Mouse (Mus musculus) spleen, postnatal 4 days (tissue): ENCODE measurements at regions not wholly inside any gene's neighbourhood (a gene's known extent, or its start where the extent isn't known, plus 50 kb on each side); places are given as distances from the start of the nearest gene placed in this dataset.

Experiments used
- DNase-seq, 2 experiments: peaks; one replicate each; pipeline ENCODE4 v3.0.0; 2022; ENCODE audit warnings: low spot score in 2 of 2

- DNase-seq = no peak
Measured at GRCm38 (mm10) chr4:153227680-153228420, 254.8 kb downstream of the Ajap1 start.

DNA sequence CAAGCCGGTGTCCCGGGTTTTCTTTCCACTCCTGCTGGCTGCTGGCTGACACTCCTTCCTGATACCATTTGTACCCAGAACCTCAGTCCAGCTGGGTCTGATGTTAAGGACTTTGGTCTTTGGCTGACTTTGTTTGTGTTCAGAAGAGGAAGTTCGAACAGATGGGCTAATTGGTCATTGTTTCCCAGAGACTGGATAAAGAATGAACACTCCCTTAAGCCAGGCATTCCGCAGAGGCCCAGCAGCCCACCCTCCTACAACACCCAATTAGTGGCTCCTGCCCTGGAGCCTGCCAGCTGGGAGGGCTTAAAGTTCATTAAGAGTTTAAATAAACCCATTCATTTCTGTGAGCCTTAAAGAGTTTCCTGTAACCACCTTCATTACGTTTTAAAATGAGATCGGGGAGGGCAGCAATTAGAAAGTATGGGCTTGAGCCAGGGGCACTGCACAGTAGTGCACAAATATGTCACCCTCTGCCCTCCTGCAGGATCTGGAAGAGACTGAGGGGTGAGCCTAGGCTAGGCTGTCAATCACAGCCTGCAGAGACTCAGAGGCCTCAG lies 257.9 kb downstream of the Ajap1 start:
- DNase-seq = no peak

DNA sequence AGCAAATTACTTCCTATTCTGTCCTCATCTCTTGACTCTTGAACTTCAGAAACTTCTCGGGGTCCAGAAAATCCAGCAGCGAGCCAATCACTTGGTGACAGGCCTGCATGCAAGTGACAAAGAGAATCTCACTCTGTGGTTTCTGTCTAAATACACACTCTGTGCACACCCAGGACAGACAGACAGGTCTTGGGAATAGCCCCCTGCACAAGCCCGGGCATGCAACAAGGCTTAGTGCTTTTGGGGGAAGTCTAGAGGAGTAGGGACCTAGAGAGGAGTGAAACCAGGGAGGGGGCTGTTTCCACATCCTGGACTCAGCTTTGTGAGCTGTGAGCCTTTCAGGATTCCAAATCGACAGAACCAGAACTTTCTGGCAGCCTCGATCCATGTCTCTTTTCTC lies 259.6 kb downstream of the Ajap1 start:
- no peak for DNase-seq

GRCm38 (mm10) chr4:153220485-153220884 lies 262.1 kb downstream of the Ajap1 start:
- DNase-seq = no peak

GRCm38 (mm10) chr4:153220074-153220473 lies 262.5 kb downstream of the Ajap1 start:
- DNase-seq = no peak

GRCm38 (mm10) chr4:153217541-153217980 lies 265.1 kb downstream of the Ajap1 start:
- DNase-seq = no peak

DNA sequence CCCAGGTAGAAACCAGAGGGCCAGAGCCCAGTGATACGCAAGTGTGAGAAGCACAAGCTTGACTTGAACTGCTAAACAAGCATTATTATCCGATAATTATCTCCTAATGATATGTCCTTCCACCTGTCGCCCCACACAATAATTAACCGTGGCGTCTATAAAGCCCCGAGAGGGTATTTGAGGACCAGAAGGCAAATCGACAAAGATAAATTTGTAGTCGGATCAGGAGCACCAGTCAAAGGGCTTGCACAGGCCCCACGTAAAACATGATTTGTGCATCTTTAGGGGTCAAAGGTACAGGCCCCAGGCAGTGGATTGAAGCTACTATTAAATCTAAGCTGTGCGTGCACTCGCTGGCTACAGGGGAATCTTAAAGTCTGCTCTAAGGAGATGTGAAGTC lies 270.5 kb downstream of the Ajap1 start:
- no peak for DNase-seq

GRCm38 (mm10) chr4:153208822-153209221 lies 273.8 kb downstream of the Ajap1 start:
- no peak for DNase-seq

DNA sequence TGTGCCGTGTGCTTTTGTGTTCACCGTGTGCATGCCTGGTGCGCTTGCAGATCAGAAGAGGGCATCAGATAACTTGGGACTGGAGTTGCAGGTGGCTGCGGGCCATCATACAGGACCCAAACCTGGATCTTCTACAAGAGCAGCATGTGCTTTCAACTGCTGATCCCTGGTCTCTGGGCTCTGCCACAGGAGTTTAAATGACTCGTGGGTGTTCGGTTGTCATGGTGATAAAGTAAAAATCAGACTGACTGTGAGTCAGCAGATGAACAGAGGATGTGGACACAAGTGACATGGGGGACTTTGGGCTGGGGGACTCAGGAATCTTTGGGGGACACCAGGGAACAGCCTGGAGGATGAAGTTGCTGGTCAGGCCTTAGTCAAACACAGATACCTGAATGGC lies 274.4 kb downstream of the Ajap1 start:
- no peak for DNase-seq

DNA sequence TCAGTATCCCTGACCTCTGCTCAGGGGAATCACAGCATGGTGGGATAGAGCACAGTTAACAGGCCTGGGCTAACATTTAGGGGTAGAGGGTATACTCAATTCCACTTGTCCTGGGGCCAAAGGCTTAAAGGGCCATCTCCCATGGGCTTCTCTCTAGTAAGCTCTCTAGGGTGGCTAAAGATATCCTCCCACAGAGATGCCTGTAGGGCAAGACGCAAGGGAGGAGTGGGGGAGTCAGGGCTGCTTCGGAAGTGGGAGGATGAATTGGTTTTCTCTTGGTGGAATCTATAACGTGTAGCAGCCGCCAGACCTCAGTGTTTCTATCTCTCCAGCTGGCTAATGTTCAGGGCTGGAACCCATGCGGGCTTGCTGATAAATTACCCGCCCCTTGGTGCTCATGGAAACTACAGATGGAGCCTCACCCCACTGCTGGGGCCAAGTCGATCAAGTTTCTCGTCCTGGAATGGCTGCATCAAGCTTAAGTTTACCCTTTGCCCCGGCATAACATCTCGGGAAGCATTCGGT lies 275.0 kb downstream of the Ajap1 start:
- no peak for DNase-seq

DNA sequence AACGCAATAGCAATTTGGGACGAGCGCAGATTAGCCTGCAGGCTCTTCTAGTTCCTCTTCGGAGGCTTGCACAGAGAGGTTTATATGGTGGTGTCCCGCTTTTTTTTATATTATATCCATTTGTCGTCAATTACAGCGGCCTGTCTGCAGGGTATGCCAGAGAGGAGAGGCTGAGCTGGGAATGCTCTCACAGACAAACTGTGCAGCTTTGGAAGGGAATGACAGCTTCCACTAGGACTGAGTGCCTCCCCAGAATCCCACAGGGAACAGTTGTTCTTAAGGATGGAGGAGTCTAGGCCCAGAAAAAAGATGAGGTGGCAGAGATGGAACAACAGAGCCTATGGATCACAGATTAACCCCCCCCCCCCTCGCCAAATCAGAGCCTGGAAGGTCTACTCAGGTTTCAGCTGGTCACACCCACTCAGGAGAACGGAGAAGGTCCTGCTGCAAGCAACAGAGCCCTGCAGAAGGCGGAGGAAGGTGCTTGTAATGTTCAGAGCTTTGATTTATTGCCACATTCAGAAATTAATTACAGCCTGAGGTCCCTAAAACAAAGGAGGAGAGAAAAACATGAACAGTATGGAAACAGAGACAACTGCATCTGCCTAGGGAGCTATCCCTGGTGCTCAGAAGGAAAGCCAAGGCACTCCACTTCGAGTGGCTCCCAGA lies 275.7 kb downstream of the Ajap1 start:
- DNase-seq = no peak

- no peak for DNase-seq
Measured at GRCm38 (mm10) chr4:153204764-153205163, 277.8 kb downstream of the Ajap1 start.

GRCm38 (mm10) chr4:153200799-153201770 lies 281.5 kb downstream of the Ajap1 start:
- no peak for DNase-seq

GRCm38 (mm10) chr4:153189485-153189884 lies 293.1 kb downstream of the Ajap1 start:
- no peak for DNase-seq

DNA sequence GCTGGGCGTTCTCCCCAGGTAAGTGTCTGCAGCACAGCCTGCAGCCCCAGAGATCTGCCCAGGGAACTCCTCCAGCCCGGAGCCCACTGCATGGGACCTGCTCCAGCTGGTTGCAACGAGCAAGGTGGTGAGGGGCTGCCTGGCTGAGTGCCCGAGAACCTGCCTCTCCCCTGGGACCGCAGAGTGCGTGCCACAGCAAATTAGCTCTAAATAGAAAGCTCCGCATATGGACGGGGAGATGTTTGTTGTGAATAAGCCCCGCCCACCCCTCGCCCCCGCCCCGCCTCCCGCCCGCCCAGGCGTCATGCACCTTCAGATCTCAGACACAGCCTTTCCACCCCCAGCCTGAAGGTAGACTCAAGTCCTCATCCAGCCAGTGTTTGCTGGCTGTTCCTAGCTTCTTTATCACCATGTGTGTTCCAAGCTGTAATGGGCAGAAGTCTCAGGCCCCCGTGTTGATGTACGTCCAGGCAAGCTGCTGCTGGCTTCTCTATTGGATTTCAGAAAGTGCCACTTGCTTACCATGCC lies 294.0 kb downstream of the Ajap1 start:
- no peak for DNase-seq

DNA sequence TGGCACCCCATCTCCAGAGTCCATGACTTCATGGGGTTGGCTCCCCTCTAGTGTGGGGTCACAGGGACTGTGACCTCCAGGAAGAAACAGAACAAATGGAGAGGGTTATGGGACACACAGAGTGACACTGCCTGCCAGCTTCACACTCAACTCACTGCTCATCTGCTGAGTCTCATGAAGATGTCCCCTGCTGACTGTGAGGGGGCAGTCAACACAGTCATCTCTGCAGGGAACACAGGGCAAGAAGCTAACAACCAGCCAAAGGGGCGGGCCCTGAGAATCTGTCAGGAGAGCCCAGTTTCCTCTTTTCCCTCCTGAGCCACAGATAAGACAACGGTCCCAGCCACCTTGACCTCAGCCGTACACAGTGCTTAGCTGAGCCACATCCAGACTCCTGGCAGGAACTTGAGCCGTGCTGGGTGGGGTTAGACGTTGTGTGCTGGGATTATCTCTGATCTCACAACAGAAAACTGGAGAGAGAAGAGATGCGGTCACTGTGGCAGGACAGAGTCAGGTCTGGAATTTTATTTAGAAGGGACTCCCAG lies 294.6 kb downstream of the Ajap1 start:
- DNase-seq = no peak

DNA sequence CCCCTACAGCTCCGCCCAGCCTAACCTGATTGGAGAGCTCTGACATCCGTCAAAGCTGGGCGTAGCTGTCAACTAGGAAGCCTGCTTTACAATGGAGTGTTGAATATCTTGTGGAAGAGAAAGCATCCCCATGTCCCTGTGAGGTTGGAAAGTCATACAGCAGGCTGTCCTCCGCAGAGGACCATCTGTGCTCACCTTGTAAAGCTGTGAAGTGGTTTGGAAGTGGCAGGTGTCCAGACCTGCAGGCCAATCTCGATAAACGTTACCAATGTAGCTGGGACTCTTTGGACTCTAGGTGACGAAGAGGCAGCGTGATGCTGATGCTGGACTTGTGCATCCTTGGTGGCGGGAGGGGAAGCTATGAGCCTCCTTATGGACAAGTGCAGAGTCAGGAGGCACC lies 305.1 kb downstream of the Ajap1 start:
- no peak for DNase-seq

DNA sequence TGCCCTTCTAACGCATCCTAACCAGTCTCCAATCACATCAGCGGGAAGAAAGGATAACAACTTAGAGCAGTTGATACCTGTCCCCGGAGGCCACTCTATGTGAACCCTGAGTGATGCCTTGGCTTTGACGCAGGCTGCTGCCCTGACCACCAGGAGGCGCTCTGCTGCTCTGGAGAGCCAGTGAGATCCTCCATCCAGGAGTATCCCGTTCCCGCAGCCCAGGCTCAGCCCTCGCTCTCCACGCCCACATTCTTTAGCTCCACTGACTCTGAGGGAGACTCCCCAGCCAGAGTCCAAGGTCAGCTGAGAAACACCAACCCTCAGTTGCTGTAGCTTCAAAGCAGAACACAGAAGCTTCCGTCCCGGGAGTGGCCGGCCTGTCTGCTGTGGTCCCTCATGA lies 307.0 kb downstream of the Ajap1 start:
- no peak for DNase-seq

- no peak for DNase-seq
Measured at GRCm38 (mm10) chr4:153175077-153175476, 307.5 kb downstream of the Ajap1 start.

DNA sequence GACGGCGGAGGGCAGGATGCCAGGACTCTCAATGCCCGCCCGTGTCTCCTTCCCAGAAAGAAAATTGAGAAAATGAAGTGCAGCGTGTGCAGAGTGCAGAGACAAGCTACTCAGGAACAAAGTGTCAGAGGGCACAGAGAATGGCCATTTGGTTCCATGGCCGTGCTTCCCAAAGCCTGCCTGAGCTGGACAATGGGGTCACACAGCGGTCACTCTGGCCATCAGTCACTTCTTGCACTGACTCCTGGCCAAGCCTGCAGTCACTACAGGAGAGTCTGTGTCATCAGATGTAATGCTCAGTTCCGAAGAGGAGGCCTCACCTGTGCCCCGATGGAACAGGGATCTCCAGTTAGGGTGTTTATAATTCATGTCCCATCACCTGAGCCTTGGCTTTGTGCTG lies 312.6 kb downstream of the Ajap1 start:
- DNase-seq = no peak

- DNase-seq = no peak
Measured at GRCm38 (mm10) chr4:153164810-153165209, 317.8 kb downstream of the Ajap1 start.
